Mouse (Mus musculus) stomach, postnatal 0 days (tissue): ENCODE results near the gene Rnaset2a.

ENCODE experiments used
- CTCF ChIP-seq: IDR thresholded peaks from 2 replicates; pipeline ENCODE4 v1.5.1; 2016; ENCODE audit warnings: antibody characterized with exemption, low read depth, mild to moderate bottlenecking, moderate library complexity
- EP300 ChIP-seq: optimal IDR thresholded peaks from 2 replicates; pipeline ENCODE3; 2016; ENCODE audit warnings: antibody characterized with exemption

DNA sequence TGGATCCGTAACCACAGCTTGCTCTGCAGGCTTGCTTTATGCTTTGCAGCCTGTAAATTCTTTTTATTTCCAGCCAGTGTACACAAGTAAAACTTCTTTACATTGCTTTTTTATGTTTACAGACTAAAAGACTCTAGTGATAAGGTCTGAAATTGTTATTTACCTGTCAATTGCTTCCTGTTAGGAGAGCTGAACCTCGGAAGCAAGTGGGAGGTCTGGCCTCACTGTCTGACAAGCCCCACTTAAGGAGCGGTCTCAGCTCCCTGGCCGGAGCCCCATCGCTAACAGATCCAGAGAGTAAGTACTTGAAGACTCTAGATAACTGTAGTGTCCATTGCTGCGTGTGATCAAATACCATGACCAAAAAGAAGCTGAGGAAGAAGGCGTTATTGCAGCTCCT is 36.3 kb upstream of the Rnaset2a start:
- TF ChIP-seq CTCF = no peak
- TF ChIP-seq EP300 = no peak
